Mouse (Mus musculus): ENCODE data around the gene Pls3.

DNA sequence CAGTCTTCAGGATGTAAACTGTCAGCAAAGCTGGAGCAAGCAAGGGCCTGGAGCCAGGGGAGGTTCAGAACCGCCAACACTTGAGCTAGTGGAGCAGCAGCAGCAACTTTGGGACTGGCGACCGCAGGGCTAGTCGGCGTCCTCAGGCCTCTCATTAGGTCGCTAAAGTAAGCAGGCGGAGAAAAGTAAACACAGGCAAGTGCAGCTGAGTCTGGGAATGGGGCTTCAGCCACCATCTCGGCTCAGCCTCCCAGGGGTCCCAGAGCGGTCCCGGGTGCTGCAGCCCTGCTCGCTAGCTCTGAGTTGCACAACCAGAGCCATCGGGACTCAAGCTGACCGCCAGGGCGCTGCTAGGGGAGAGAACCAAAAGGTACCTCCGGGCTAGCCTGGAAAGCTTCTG is 1.2 kb downstream of the Pls3 start:
- TF ChIP-seq POLR2A (IDR thresholded peaks at IDR 0.05; ENCODE audit: insufficient read depth, low read depth, low read length) (no peak), CTCF (IDR thresholded peaks at IDR 0.05; ENCODE audit: insufficient read depth, low read depth, low read length) (no peak)
